Mouse (Mus musculus) C2C12 (cell line): ENCODE measurements around the gene Olfr213.

Experiments
- CEBPB ChIP-seq: IDR thresholded peaks from one replicate; pipeline ENCODE4 v1.6.1; 2011; ENCODE audit warnings: low read depth, mild to moderate bottlenecking, control low read depth, moderate library complexity
- CTCF ChIP-seq: IDR thresholded peaks from one replicate; pipeline ENCODE4 v1.5.1; 2011; ENCODE audit not compliant: control insufficient read depth, insufficient read depth, insufficient read length
- FOSL1 ChIP-seq: IDR thresholded peaks from one replicate; pipeline ENCODE4 v1.8.0; 2011; ENCODE audit warnings: mild to moderate bottlenecking, low read length; ENCODE audit not compliant: poor library complexity, insufficient read depth, severe bottlenecking
- MAX ChIP-seq: IDR thresholded peaks from one replicate; pipeline ENCODE4 v1.6.1; 2011; ENCODE audit warnings: mild to moderate bottlenecking, control low read depth
- MYOD1 ChIP-seq: IDR thresholded peaks from one replicate; pipeline ENCODE4 v1.6.1; 2011; ENCODE audit warnings: low read depth; ENCODE audit not compliant: control insufficient read depth, insufficient read length
- MYOG ChIP-seq: IDR thresholded peaks from one replicate; pipeline ENCODE4 v1.6.1; 2011; ENCODE audit not compliant: control insufficient read depth, insufficient read length; ENCODE audit errors: extremely low read depth
- USF1 ChIP-seq: IDR thresholded peaks from one replicate; pipeline ENCODE4 v1.6.1; 2011; ENCODE audit warnings: low read depth, mild to moderate bottlenecking, control low read depth, moderate library complexity

DNA sequence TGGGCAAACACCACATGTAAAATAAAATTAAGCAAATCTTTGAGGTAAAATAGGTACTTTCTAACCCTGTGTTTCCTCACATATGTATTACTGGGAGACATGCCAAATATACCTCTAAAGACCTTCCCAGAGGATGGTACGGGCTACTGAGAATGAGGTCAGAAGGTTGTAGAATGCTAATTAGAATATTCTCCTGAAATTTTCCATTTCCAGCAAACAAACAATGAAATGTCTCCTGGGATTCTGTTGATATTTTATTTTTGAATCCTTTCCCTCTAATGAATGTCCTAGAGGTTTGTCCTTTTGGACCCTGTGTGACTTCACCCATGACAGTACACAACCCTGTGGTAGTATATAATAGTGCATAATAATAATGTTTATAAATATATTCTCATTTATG is 15.7 kb downstream of the Olfr213 start, which contains the start of gene Olfr214:
- TF ChIP-seq MYOD1 (no peak), CTCF (no peak), CEBPB (no peak), USF1 (no peak), MYOG (no peak), FOSL1 (no peak), MAX (no peak)
